Mouse (Mus musculus) stomach, embryonic 15.5 days (tissue): ENCODE results near the gene Ppp1cc. TPM values are rescaled to one million over a fixed set of nuclear protein-coding genes. Genes with fewer than 3 reads are reported as not detected.

ENCODE experiments used
- ATAC-seq: fragments of 200-750 bp; cut with Nextera tagmentation; 2 replicates; pipeline ENCODE4 v1.8.0; 2017; ENCODE audit warnings: low read depth, moderate number of reproducible peaks, moderate TSS enrichment; ENCODE audit not compliant: insufficient read depth, low FRiP score
- H3K27ac ChIP-seq: fragments of 300-500 bp; sonication (generic); 2 replicates; pipeline ENCODE4 v1.5.1; 2015; ENCODE audit warnings: mild to moderate bottlenecking, inconsistent platforms
- H3K27me3 ChIP-seq: fragments of 300-500 bp; sonication (generic); replicated peaks from 2 replicates; pipeline ENCODE4 v1.6.1; 2015; ENCODE audit warnings: inconsistent platforms
- H3K36me3 ChIP-seq: fragments of 300-500 bp; sonication (generic); 2 replicates; pipeline ENCODE4 v1.6.1; 2015; ENCODE audit warnings: inconsistent platforms
- H3K4me1 ChIP-seq: fragments of 300-500 bp; sonication (generic); 2 replicates; pipeline ENCODE4 v1.6.1; 2015; ENCODE audit warnings: inconsistent platforms
- H3K4me2 ChIP-seq: fragments of 300-500 bp; sonication (generic); 2 replicates; pipeline ENCODE4 v1.6.1; 2015; ENCODE audit warnings: mild to moderate bottlenecking, inconsistent platforms
- H3K4me3 ChIP-seq: fragments of 300-500 bp; sonication (generic); replicated peaks from 2 replicates; pipeline ENCODE4 v1.5.1; 2015; ENCODE audit warnings: inconsistent platforms
- H3K9ac ChIP-seq: fragments of 300-500 bp; sonication (generic); 2 replicates; pipeline ENCODE4 v1.6.1; 2015; ENCODE audit warnings: inconsistent platforms
- H3K9me3 ChIP-seq: fragments of 300-500 bp; sonication (generic); 2 replicates; pipeline ENCODE4 v1.6.1; 2016; ENCODE audit warnings: inconsistent platforms
- WGBS: fragments of 180-500 bp; shearing (Covaris S2); methylation state at CpG from one replicate; pipeline ENCODE4 v1.1.7; 2015; 5-methylcytosine and 5-hydroxymethylcytosine counted together
- polyA plus RNA-seq: library from polyadenylated mRNA; unstranded; fragments of >200 nt; fragmentation: Nextera tagmentation; extraction: Ambion mirVana; gene quantifications from 2 replicates; pipeline ENCODE4 v1.2.1, GENCODE M21; 2015

Gene Ppp1cc
- 224 and 229 TPM in 2 replicates for polyA plus RNA-seq

DNA sequence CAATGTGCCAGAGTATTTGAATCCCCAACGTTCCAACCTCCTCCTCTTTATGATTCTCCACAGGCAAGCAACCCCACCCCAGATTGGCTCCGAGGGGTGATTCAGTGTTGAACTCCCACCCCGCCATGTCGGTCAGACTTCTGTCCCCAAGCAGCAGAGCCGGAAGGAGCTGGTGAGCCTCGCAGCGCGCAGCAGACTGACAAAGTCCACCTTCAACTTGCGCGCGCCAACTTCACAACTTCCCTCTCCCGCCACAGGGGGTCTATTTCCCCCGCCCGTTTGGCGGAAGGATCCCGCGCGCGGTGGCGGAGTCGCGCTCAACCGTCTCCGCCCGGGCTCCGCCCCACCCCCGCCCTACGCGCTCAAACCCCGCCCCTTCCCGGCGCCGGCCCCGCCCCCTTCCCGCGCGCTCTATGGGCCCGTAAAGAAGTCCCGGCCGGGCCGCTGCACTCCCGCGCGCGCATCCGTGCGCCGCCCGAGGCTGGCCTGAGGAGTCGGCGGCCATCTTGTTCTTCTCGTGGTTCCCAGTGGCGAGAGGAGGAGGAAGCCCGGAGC lies at the start of gene Ppp1cc:
Gene Ppp1cc (plus strand): TSS at position 452 of the 555 bp plus-strand sequence.
- peak within 1 kb of the TSS; percentile 68 for H3K4me3 ChIP-seq
- H3K36me3 ChIP-seq: 0 out of 2 replicates have a peak, but pooled peaks cover 3% of the 10 kb centered on the region
- peaks cover 43% of the 10 kb centered on the region for H3K4me1 ChIP-seq
- H3K9ac ChIP-seq: peak within 1 kb of the TSS; percentile 87
- H3K4me2 ChIP-seq: peak within 1 kb of the TSS; percentile 77
- peak within 1 kb of the TSS; percentile 90 for H3K27ac ChIP-seq
- no peaks in the 10 kb centered on the region for H3K27me3 ChIP-seq
- WGBS: under 1% methylated on average over 44 of the region's 54 CpGs
- no peaks in the 10 kb centered on the region for H3K9me3 ChIP-seq
- peak; percentile 90 for ATAC-seq

DNA sequence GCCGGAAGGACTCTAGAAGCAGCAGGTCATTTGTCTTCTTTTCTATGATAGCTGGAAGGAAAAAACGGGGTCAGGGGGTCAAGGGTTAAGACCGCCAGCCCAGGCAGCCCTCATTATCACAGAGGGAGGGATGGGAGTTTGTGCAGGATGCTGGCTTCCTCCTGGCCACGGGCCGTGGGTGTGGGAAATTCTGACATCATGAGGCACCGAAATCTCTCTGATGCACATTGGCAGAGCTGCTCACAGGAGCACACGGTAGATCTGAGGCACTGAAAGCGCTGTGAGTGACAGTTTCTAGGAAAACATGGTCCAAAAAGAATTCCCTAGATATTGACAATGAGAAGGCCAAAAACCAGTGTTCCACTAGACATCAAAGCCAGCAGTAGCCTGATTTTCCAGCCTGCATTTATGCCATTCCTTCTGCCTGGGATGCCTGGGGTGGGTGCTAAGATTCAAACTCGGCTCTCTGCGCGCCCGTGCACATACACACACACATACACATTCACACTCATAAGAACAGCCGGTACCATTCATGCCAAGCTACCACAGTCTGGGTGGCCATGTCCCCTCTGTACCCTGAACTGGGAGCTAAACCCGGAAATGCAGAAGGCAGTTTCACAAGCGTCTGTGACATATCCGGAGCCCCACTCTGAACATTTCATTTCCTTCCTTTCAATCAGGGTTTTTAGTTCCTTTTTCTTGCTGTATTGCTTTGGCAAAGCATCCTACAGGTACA lies 48.6 kb upstream of the Ppp1cc start:
- no peak for ATAC-seq
- 54% methylated on average over 16 of the region's 16 CpGs for WGBS

DNA sequence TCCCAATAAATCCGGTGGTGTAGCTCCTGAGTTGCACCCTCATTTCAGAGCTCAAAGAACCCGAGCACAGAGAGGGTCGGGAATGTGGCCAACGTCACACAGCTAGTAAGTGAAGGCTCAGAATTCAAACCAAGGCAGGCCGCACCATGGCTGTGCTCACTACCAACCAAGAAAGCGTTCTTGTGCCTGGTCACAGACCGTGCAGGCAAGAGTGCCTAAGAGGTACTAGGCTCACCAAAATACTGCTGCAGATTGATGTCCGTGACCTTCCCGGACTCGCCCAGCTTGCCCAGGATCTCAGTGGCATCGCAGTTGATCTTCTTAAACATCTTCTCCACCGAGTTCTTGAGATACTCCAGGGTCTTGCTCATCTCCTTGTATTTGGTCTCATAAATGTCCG lies 47.5 kb upstream of the Ppp1cc start:
- Histone ChIP-seq H3K36me3 (no peaks in the 10 kb centered on the region), H3K4me2 (no peak overlapping the region), H3K27me3 (0 out of 2 replicates have a peak, but pooled peaks cover 5% of the 10 kb centered on the region), H3K9me3 (no peaks in the 10 kb centered on the region), H3K9ac (no peak overlapping the region), H3K27ac (no peak overlapping the region), H3K4me1 (no peaks in the 10 kb centered on the region), H3K4me3 (no peak overlapping the region)
- 89% methylated on average over 13 of the region's 13 CpGs for WGBS
- no peak for ATAC-seq

More for the DNA sequence above, 48.6 kb upstream of the Ppp1cc start:
- Histone ChIP-seq H3K9me3 (no peaks in the 10 kb centered on the region), H3K36me3 (no peaks in the 10 kb centered on the region), H3K4me1 (no peaks in the 10 kb centered on the region), H3K27me3 (0 out of 2 replicates have a peak, but pooled peaks cover 5% of the 10 kb centered on the region), H3K4me3 (no peak overlapping the region), H3K4me2 (no peak overlapping the region), H3K27ac (no peak overlapping the region), H3K9ac (no peak overlapping the region)

DNA sequence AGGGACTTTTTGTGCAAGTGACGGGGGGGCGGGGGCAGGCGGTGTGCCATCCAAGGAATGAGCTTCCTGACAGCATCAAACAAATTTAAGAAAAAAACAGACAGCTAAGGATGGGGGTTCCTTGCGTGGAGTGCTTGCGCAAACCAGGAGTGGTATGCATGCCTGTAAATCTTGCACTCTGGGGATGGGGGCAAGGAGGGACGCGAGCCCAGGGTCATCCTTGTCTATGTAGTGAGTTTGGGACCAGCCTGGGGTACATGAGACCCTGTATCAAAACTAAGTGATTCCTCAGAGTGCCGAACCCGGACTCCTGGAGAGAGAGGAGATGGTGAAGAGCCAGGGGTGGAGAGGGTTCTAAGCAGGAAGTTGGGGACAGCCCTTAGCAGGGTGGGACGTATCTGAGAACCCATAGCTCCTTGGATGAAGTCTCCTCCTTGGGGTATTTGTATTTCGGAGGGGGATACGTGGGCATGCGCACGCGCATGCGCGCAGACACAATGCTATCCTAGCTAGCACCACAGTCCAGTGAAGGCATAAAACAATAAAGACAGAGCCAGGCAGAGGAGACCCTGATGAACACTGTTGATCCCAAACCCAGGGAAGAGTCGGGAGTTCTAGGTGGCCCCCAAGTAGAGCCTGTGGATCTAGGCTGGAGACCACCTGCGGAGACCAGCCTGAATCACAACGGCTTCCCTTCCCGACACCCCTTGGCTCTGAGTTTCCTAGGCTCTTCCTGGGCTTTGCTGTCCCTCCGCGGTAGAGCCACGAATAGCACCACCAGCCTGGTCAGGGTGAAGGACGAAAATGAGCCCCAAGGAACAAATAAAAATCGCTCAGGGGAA lies 46.8 kb upstream of the Ppp1cc start:
- no peak for ATAC-seq
- WGBS: 68% methylated on average over 26 of the region's 26 CpGs
- no peaks in the 10 kb centered on the region for H3K4me1 ChIP-seq
- no peak overlapping the region for H3K4me3 ChIP-seq
- H3K27me3 ChIP-seq: 0 out of 2 replicates have a peak, but pooled peaks cover 5% of the 10 kb centered on the region
- no peak overlapping the region for H3K27ac ChIP-seq
- no peak overlapping the region for H3K9ac ChIP-seq
- peak overlapping the region; percentile 10; the same call in 1 of the 2 replicates for H3K4me2 ChIP-seq
- no peaks in the 10 kb centered on the region for H3K36me3 ChIP-seq
- no peaks in the 10 kb centered on the region for H3K9me3 ChIP-seq

DNA sequence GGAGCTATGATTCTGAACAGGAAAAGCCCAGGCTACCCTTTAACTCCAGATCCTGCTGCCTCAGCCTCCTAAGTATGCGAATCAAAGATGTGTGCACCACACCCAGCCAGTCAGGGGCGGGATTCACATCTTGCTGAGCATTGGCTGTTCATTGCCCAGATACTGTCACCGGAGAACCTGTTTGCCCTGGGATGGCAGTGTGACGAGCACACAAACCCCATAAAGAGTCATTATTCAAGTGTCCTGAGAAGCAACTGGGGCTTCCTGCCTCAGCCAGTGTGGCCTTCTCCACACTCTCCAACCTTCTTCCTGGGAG lies 46.2 kb upstream of the Ppp1cc start:
- Histone ChIP-seq H3K4me2 (no peak overlapping the region; the same call in 1 of the 2 replicates), H3K36me3 (no peaks in the 10 kb centered on the region), H3K9me3 (no peaks in the 10 kb centered on the region), H3K27ac (no peak overlapping the region), H3K27me3 (0 out of 2 replicates have a peak, but pooled peaks cover 5% of the 10 kb centered on the region), H3K4me3 (no peak overlapping the region), H3K4me1 (no peaks in the 10 kb centered on the region), H3K9ac (no peak overlapping the region)
- no peak for ATAC-seq
- 39% methylated on average over 4 of the region's 4 CpGs for WGBS

DNA sequence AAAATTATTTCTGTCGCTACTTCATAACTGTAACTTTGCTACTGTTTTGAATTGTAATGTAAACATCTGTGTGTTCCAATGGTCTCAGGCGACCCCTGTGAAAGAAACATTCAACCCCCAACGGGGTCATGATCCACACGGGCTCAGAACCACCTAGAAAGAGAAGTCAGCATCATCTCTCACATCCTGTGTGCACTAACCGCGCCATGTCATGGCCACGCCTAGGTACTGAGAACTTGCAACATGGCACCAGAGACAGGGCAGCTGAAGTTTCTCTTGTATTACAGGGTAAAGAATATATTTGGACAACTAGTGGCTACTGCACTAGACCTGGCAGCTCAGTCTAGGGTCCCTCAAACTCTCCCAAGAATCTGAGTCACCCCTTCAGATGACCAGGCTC lies 44.6 kb upstream of the Ppp1cc start:
- 0 out of 2 replicates have a peak, but pooled peaks cover 5% of the 10 kb centered on the region for H3K27me3 ChIP-seq
- no peak overlapping the region for H3K4me2 ChIP-seq
- no peaks in the 10 kb centered on the region for H3K36me3 ChIP-seq
- no peak overlapping the region for H3K27ac ChIP-seq
- no peaks in the 10 kb centered on the region for H3K9me3 ChIP-seq
- H3K9ac ChIP-seq: no peak overlapping the region
- 69% methylated on average over 7 of the region's 7 CpGs for WGBS
- no peaks in the 10 kb centered on the region for H3K4me1 ChIP-seq
- no peak for ATAC-seq
- no peak overlapping the region for H3K4me3 ChIP-seq

DNA sequence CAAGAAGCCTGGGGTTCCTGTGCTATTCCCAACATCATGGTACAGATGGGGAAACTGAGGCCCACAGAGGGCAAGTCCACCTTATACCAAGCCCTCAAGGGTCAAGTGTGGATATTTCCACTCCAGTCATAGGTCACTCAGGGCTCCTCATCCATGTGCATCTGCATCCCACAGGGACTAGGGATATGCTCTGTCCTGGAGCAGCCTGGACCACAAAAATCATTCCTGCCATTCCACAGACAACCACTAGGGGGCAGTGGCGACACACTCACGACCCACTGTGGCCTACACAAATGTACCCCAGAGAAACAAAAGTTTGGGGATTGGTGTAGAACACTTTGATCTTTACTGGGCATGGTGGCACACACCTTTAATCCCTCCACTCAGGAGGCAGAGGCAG lies 43.9 kb upstream of the Ppp1cc start:
- Histone ChIP-seq H3K9ac (no peak overlapping the region), H3K27me3 (0 out of 2 replicates have a peak, but pooled peaks cover 5% of the 10 kb centered on the region)

DNA sequence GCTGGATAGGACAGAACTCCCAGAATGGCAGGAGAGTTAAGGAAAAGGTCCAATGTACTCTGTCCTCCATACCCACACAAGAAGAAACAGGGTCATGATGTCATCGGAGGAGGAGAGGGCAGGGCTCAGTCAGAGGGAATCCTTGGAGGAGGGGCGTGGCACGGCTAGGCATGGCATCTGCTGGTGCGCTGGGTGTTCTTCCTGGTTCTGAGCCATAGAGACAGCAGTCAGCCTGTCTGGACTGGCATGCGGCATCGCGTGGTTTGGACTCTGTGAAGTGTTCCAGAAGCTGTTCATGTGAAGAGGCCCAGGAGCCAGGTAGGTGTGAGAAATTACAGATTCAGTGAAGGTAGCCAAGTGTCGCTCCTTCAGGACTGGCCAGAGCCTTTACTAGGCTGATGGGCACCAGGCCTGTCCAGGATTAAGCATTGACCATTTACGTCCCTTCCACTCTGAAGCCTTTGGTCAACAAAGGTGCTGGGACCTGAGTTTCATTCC lies 42.8 kb upstream of the Ppp1cc start:
- WGBS: 90% methylated on average over 9 of the region's 9 CpGs

More for the DNA sequence above, 43.9 kb upstream of the Ppp1cc start:
- Histone ChIP-seq H3K4me1 (no peaks in the 10 kb centered on the region), H3K4me3 (no peak overlapping the region), H3K9me3 (no peaks in the 10 kb centered on the region), H3K27ac (no peak overlapping the region), H3K4me2 (no peak overlapping the region), H3K36me3 (no peaks in the 10 kb centered on the region)
- no peak for ATAC-seq
- 3% methylated on average over 2 of the region's 2 CpGs for WGBS

DNA sequence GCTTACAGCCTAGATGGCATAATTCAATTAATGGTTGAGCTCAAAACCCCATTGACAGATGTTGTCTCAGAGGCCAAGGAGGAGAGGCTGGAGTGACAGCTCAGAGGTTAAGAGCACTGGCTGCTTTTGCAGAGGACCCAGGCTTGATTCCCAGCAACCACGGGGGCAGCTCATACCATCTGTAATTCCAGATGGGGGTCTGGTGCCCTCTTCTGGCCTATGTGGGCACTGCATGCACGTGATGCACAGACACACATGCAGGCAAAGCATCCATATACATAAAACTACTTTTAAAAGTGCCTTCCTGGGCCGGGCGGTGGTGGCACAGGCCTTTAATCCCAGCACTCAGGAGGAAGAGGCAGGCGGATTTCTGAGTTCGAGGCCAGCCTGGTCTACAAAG lies 41.8 kb upstream of the Ppp1cc start:
- no peak for ATAC-seq
- no peaks in the 10 kb centered on the region for H3K4me1 ChIP-seq
- no peak overlapping the region for H3K9ac ChIP-seq
- H3K9me3 ChIP-seq: no peaks in the 10 kb centered on the region
- H3K4me2 ChIP-seq: no peak overlapping the region
- no peak overlapping the region for H3K4me3 ChIP-seq
- 0 out of 2 replicates have a peak, but pooled peaks cover 5% of the 10 kb centered on the region for H3K27me3 ChIP-seq
- WGBS: 80% methylated on average over 6 of the region's 6 CpGs
- no peaks in the 10 kb centered on the region for H3K36me3 ChIP-seq
- H3K27ac ChIP-seq: no peak overlapping the region

More for the DNA sequence above, 42.8 kb upstream of the Ppp1cc start:
- Histone ChIP-seq H3K4me1 (no peaks in the 10 kb centered on the region), H3K9ac (no peak overlapping the region), H3K36me3 (no peaks in the 10 kb centered on the region), H3K4me2 (no peak overlapping the region), H3K27ac (no peak overlapping the region), H3K9me3 (no peaks in the 10 kb centered on the region), H3K4me3 (no peak overlapping the region), H3K27me3 (0 out of 2 replicates have a peak, but pooled peaks cover 5% of the 10 kb centered on the region)
- no peak for ATAC-seq

DNA sequence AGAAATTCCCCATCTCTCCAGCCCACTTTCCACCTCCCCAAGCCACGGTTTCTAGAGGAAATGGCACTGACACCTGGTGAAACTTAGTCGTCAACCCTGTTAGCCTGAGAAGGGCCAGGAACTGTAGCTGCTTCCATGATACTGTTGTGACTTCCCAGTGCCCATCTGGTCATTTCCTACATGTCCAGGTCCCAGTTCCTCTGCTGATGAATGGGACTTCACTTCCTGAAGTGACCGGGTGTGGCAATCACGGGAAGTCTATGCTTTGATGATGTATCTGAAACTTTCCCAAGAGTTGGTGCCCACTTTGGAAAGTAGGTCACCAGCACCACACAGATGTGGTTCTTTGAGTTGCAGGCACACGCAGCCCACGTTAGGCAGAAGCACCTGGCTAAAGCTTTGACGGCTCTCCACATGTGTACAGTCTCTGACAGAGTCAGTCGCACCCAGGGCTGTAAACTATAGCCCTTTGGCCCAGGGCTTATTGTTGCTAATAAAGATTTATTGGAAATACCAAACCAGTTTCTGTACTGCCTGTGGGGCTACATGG lies 32.8 kb upstream of the Ppp1cc start:
- 65% methylated on average over 8 of the region's 8 CpGs for WGBS

DNA sequence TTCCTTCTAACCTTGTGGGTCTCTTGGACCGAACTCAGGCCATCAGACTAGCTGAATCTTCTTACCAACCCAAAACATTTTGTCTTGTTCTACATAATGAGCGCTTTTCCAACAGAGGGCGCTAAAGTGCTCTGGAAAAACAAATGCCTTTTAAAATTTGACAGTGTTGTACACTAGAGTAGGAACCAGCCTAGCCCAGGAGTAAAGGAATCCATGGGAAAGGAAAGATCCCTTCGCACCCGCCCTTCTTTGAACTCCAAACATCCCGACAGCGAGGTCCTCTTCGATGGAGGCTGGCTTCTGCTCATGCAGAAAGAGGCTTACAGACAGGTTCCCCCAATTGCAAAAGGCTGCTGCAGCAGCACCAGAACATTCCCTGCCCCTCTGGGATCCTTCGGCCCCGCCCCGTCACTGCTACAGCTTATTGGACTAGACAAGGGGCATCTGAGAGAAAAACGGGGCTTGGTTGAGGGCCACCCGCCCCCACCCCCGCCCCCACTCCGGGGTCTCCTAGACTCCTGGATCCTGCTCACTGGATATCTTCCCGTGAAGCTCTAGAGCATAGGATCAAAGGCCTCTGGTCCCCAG lies 28.9 kb upstream of the Ppp1cc start:
- no peaks in the 10 kb centered on the region for H3K9me3 ChIP-seq
- H3K27me3 ChIP-seq: no peaks in the 10 kb centered on the region
- no peak overlapping the region for H3K4me3 ChIP-seq
- no peak overlapping the region for H3K4me2 ChIP-seq
- H3K36me3 ChIP-seq: no peaks in the 10 kb centered on the region
- 29% methylated on average over 16 of the region's 16 CpGs for WGBS
- peaks cover 11% of the 10 kb centered on the region for H3K4me1 ChIP-seq
- H3K27ac ChIP-seq: no peak overlapping the region
- no peak for ATAC-seq
- no peak overlapping the region for H3K9ac ChIP-seq

More for the DNA sequence above, 32.8 kb upstream of the Ppp1cc start:
- H3K36me3 ChIP-seq: no peaks in the 10 kb centered on the region
- H3K4me2 ChIP-seq: no peak overlapping the region
- ATAC-seq: no peak
- no peak overlapping the region for H3K27ac ChIP-seq
- no peaks in the 10 kb centered on the region for H3K27me3 ChIP-seq
- no peak overlapping the region for H3K9ac ChIP-seq
- H3K4me1 ChIP-seq: no peaks in the 10 kb centered on the region
- no peaks in the 10 kb centered on the region for H3K9me3 ChIP-seq
- no peak overlapping the region for H3K4me3 ChIP-seq
